Mouse (Mus musculus) urinary bladder, postnatal 0 days (tissue): ENCODE data around the gene Hcls1. TPM values are rescaled to one million over a fixed set of nuclear protein-coding genes. Genes with fewer than 3 reads are reported as not detected.

Experiments
- polyA plus RNA-seq: library from polyadenylated mRNA; unstranded; fragments of >200 nt; fragmentation: Nextera tagmentation; extraction: Ambion mirVana; gene quantifications from 2 replicates; pipeline ENCODE4 v1.2.1, GENCODE M21; 2015

The Hcls1 gene
- 7.1 and 15.3 TPM in 2 replicates for polyA plus RNA-seq

GRCm38 (mm10) chr16:36934841-36935620 lies at the start of gene Hcls1:
TSS of gene Hcls1 (plus strand) at chr16:36934983.

DNA sequence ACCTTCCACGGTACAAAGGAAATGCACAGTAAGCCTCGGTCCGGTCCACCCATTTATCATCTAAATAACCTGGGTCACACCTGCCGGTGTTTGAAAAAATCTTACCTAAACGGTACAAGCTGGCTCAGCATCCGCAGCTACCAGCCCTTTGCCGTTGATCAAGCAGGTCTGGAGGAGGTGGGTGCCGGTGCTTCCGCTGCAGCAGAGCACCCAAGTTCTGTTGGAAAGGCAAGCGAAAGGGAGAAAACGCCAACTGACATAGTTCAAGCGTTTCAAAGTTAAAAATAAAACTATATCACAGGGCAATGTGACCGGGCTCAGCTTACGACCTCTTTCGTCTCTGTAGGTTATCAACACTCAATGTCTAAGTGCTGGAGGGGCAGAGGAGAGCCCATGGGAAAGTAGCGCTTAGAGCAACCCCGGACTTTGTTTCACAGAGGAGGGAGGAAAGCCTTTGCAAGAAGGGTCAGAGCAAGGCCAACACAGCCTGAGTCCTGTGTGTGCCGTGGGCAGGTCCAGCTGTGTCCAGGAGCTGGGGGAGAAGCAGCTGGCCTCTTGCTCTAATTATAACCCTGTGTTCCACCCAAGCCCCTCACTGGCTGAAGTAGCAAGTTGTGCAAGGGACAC lies 55.3 kb downstream of the Hcls1 start, which contains the start of gene Fbxo40:
Gene Fbxo40, minus strand, starts transcription at position 469 of the 627 bp plus-strand sequence.

GRCm38 (mm10) chr16:37011061-37011921 lies 76.5 kb downstream of the Hcls1 start, which contains the start of gene Polq:
TSS of gene Polq (plus strand) at chr16:37011786.

Other genes starting within 250 kb of the Hcls1 start
- gene Ildr1, start 241.0 kb upstream of the Hcls1 start, polyA plus RNA-seq, result 31.1 and 36.6 TPM in 2 replicates
- gene Slc15a2, start 150.0 kb upstream of the Hcls1 start, polyA plus RNA-seq, result 0.93 and 1.4 TPM in 2 replicates
- gene Iqcb1, start 106.6 kb upstream of the Hcls1 start, polyA plus RNA-seq, result 22.8 and 23.9 TPM in 2 replicates
- 5.2 and 5.9 TPM in 2 replicates for gene Eaf2, start 60.0 kb upstream of the Hcls1 start, polyA plus RNA-seq
- 70.4 and 80.9 TPM in 2 replicates for gene Golgb1, start 59.8 kb upstream of the Hcls1 start, polyA plus RNA-seq
- gene Fbxo40, start 55.5 kb downstream of the Hcls1 start, polyA plus RNA-seq, result 0.05 TPM in 1 of 2 replicates, not detected in the other
- gene Polq, start 76.8 kb downstream of the Hcls1 start, polyA plus RNA-seq, result 0.64 and 1.2 TPM in 2 replicates